Mouse (Mus musculus) lung, embryonic 16.5 days (tissue): ENCODE measurements around the gene 1110065P20Rik. TPM values are rescaled to one million over a fixed set of nuclear protein-coding genes. Genes with fewer than 3 reads are reported as not detected.
A peak's percentile ranks its signal among the peaks of the same experiment; 100 is the strongest.

Experiments used
- ATAC-seq: fragments of 200-750 bp; cut with Nextera tagmentation; 2 replicates; pipeline ENCODE4 v1.8.0; 2017; ENCODE audit warnings: low read depth, mild to moderate bottlenecking, moderate library complexity
- H3K27ac ChIP-seq: fragments of 300-500 bp; sonication (generic); 2 replicates; pipeline ENCODE4 v1.5.1; 2014; ENCODE audit warnings: mild to moderate bottlenecking, control low read depth, low read length
- H3K27me3 ChIP-seq: fragments of 300-500 bp; sonication (generic); 2 replicates; pipeline ENCODE4 v1.6.1; 2014; ENCODE audit warnings: low read depth, low read length, mixed read lengths; ENCODE audit not compliant: control insufficient read depth, insufficient read depth
- H3K36me3 ChIP-seq: fragments of 300-500 bp; sonication (generic); 2 replicates; pipeline ENCODE4 v1.6.1; 2014; ENCODE audit warnings: low read length; ENCODE audit not compliant: control insufficient read depth, insufficient read depth
- H3K4me1 ChIP-seq: fragments of 300-500 bp; sonication (generic); replicated peaks from 2 replicates; pipeline ENCODE4 v1.6.1; 2014; ENCODE audit warnings: low read length, mixed read lengths; ENCODE audit not compliant: control insufficient read depth, insufficient read depth
- H3K4me2 ChIP-seq: fragments of 300-500 bp; sonication (generic); 2 replicates; pipeline ENCODE4 v1.6.1; 2014; ENCODE audit warnings: low read depth, low read length, control low read depth
- H3K4me3 ChIP-seq: fragments of 300-500 bp; sonication (generic); 2 replicates; pipeline ENCODE4 v1.5.1; 2014; ENCODE audit warnings: mild to moderate bottlenecking, low read length, control low read depth
- H3K9ac ChIP-seq: fragments of 300-500 bp; sonication (generic); 2 replicates; pipeline ENCODE4 v1.6.1; 2014; ENCODE audit warnings: low read length, control low read depth
- H3K9me3 ChIP-seq: fragments of 300-500 bp; sonication (generic); 2 replicates; pipeline ENCODE4 v1.6.1; 2016; ENCODE audit warnings: low read length; ENCODE audit not compliant: control insufficient read depth
- WGBS: fragments of 180-500 bp; shearing (Covaris S2); extraction: QIAGEN DNeasy Blood & Tissue Kit; methylation state at CpG from one replicate; pipeline ENCODE4 v1.1.7; 2014; 5-methylcytosine and 5-hydroxymethylcytosine counted together
- polyA plus RNA-seq: library from polyadenylated mRNA; unstranded; fragments of >200 nt; fragmentation: Nextera tagmentation; extraction: Ambion mirVana; gene quantifications from 2 replicates; pipeline ENCODE4 v1.2.1, GENCODE M21; 2015

The 1110065P20Rik gene
- 45.6 TPM in 2 replicates for polyA plus RNA-seq

DNA sequence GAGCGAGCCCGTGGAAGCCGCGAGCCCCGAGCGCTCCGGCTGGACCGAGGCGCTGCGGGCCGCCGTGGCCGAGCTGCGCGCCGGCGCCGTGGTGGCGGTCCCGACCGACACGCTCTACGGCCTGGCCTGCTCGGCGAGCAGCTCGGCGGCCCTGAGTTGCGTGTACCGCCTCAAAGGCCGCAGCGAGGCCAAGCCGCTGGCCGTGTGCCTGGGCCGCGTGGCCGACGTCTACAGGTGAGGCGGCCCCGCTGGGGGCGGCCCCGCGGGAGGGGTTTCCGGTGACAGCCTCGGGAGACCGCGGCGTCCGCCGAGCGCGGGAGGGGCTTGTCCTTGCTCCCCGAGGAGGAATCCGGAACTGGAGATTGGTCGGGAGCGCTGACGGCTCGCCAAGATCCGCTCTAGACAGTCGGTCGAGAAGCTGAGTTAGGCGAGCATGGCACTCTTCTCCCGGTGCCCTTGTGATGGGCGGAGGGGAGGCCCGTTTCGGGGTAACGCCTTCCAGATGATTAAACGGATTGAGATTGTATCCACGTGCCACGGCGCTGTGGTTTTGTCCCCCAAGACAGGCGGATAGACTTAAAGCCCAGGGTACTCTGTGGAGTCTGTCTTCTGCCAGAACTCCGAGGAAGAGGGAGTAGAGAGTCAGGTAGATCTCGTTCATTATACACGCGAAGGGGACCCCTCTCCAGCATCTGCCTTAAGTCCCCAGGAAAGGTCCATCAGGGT is at the start of gene 1110065P20Rik:
Gene 1110065P20Rik, minus strand, starts transcription at position 264 of the 726 bp plus-strand sequence.
- ATAC-seq = peak; percentile 62
- Histone ChIP-seq H3K9ac (peak within 1 kb of the TSS; percentile 83), H3K4me3 (peak within 1 kb of the TSS; percentile 86), H3K27ac (peak within 1 kb of the TSS; percentile 88), H3K4me1 (peaks cover 12% of the 10 kb centered on the region), H3K9me3 (no peaks in the 10 kb centered on the region), H3K27me3 (no peaks in the 10 kb centered on the region), H3K36me3 (peaks cover 2% of the 10 kb centered on the region; the same call in 1 of the 2 replicates), H3K4me2 (peak within 1 kb of the TSS; percentile 67)
- under 1% methylated on average over 56 of the region's 75 CpGs for WGBS

DNA sequence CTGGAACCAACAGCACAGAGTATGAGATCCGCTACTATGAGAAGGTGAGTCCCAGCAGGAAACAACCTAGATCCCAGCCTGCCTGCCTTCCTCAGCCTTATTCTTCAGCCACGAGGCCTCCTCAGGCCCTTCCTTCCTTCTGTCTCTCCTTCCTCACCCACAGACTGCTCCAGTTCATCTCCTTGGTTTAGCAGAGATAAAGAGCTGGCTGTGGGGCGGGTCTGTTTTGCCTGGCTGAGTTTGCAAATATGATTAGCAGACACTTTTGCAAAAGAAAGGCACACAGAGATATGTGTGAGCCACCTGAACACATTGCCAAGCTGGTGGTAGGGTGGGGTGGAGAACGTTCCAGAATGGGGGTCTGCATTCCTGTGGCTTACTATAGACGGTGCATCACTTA is 48.9 kb upstream of the 1110065P20Rik start:
- Histone ChIP-seq H3K4me3 (no peak overlapping the region), H3K9me3 (no peaks in the 10 kb centered on the region), H3K4me1 (no peaks in the 10 kb centered on the region; the same call in 1 of the 2 replicates), H3K27ac (no peak overlapping the region), H3K36me3 (no peaks in the 10 kb centered on the region), H3K4me2 (no peak overlapping the region), H3K27me3 (peaks cover 22% of the 10 kb centered on the region), H3K9ac (no peak overlapping the region)
- 40% methylated on average over 5 of the region's 5 CpGs for WGBS
- ATAC-seq = no peak

DNA sequence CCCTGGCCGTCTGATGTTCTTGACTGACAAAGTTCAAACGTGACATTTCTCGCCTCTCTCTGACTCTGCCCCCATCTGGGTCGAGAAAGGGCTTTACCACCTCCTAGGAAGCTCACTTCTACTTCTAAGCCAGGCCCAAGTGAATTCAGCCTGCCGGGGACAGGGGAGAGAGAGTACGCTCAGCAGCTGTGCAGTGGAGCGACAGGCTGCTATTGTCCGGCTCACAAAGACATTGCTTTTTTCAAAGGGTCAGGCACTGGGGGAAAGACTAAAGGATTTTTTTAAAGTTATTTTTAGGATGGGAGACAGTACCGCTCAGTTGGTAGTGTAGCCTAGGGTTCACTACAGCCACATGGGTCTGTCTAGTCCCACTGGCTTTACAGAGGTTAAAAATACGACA is 47.4 kb upstream of the 1110065P20Rik start:
- Histone ChIP-seq H3K4me1 (no peaks in the 10 kb centered on the region; the same call in 1 of the 2 replicates), H3K27ac (no peak overlapping the region), H3K4me3 (no peak overlapping the region), H3K27me3 (peaks cover 36% of the 10 kb centered on the region), H3K4me2 (no peak overlapping the region), H3K36me3 (no peaks in the 10 kb centered on the region), H3K9me3 (no peaks in the 10 kb centered on the region), H3K9ac (no peak overlapping the region)
- ATAC-seq = no peak
- 50% methylated on average over 10 of the region's 10 CpGs for WGBS

DNA sequence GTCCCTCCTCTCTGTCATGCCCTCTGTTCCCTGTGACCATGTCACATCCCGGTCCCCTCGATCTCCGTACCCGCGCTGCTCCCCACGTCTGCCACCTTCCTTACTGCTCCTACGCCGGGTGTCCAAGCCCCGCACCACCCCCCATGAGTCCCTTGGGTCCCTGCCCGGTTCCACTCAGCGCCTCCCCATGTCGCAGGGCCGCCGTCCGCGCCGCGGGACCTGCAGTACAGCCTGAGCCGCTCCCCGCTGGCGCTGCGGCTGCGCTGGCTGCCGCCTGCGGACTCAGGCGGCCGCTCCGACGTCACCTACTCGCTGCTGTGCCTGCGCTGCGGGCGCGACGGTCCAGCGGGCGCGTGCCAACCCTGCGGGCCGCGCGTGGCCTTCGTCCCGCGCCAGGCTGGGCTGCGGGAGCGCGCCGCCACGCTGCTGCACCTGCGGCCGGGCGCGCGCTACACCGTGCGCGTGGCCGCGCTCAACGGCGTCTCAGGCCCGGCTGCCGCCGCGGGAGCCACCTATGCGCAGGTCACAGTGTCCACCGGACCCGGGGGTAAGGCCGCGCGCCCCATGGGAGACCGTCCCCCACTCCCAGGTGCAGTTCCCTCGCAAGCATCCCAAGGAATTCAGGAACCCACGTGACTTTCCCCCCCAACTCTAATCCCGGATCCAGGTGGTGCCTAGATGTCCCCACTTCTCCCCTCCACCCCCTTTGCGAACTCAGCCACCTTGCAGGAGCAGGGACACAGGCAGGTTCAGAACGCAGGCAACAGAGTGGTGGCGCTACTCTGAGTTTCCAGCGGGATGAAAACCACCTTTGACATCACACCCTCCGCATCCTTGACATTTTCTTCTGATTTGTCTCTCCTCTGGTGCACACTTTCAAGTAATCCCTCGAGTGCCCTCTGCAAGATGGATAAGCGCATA is 43.8 kb upstream of the 1110065P20Rik start:
- Histone ChIP-seq H3K27me3 (peaks cover 45% of the 10 kb centered on the region), H3K27ac (no peak overlapping the region), H3K4me3 (peak overlapping the region; percentile 33), H3K36me3 (no peaks in the 10 kb centered on the region), H3K9ac (no peak overlapping the region), H3K4me2 (peak overlapping the region; percentile 56), H3K9me3 (no peaks in the 10 kb centered on the region), H3K4me1 (no peaks in the 10 kb centered on the region; the same call in 1 of the 2 replicates)
- no peak for ATAC-seq
- 2% methylated on average over 63 of the region's 83 CpGs for WGBS

DNA sequence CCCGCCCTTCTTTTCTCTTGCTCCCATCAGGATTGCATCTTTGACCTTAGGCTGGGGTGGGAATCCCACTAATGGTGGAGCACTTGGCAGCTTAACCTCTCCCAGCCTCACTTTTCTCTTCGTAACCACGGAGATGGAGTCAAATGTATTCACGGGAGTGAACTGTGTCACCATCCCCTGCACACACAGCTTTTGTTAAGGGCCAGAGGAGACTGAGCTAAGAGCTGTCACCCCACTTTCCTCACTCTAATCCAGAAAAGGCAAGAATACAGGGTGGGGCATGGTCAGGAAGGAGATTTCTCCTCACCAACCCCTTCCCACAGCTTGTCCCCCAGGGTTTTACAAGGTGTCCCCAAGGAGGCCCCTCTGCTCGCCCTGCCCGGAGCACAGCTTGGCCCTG is 42.8 kb upstream of the 1110065P20Rik start:
- 24% methylated on average over 6 of the region's 6 CpGs for WGBS

DNA sequence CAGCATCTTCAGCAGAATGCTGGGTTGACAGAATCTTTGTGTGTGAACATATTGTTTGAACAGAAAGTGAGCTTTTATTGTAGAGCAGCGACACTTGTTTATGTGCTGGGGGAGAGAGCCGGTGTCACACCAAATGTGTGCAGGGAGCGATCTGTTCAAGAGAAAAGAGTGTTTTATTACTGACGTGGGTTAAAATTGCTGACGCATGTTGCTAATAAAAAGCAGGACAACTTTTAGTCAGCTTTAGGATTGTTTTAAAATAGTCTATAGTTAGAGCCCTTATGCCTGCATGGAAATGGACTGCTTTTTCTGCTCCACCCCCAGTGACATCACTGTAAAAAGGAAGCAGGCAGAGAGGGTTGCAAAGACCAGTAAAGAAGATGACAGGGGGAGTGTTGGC is 39.8 kb upstream of the 1110065P20Rik start:
- Histone ChIP-seq H3K27ac (no peak overlapping the region), H3K36me3 (no peaks in the 10 kb centered on the region), H3K9me3 (no peaks in the 10 kb centered on the region), H3K4me1 (no peaks in the 10 kb centered on the region; the same call in 1 of the 2 replicates), H3K4me3 (no peak overlapping the region), H3K4me2 (no peak overlapping the region), H3K9ac (no peak overlapping the region), H3K27me3 (peaks cover 37% of the 10 kb centered on the region)
- WGBS = 71% methylated on average over 5 of the region's 5 CpGs
- ATAC-seq = no peak

More for the DNA sequence above, 42.8 kb upstream of the 1110065P20Rik start:
- Histone ChIP-seq H3K27me3 (peaks cover 40% of the 10 kb centered on the region), H3K9ac (no peak overlapping the region), H3K36me3 (no peaks in the 10 kb centered on the region), H3K4me1 (no peaks in the 10 kb centered on the region; the same call in 1 of the 2 replicates), H3K27ac (no peak overlapping the region), H3K4me2 (no peak overlapping the region), H3K4me3 (no peak overlapping the region), H3K9me3 (no peaks in the 10 kb centered on the region)
- no peak for ATAC-seq

DNA sequence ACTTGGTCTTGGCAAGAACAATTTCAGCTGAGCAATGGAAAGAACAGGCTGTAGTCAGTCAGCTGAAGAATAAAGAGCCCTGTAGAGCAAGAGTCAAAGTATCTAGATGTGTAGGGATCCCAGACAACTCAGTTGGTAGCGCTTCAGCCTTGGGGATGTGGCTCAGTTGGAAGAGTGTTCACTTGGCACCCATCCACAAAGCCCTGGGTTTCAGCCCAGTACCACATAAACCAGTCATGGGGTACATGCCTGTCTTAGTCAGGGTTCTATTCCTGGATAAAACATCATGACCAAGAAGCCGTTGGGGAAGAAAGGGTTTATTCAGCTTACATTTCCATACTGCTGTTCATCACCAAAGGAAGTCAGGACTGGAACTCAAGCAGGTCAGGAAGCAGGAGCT is 38.9 kb upstream of the 1110065P20Rik start:
- 90% methylated on average over 2 of the region's 2 CpGs for WGBS
- no peaks in the 10 kb centered on the region; the same call in 1 of the 2 replicates for H3K4me1 ChIP-seq
- no peak for ATAC-seq
- no peak overlapping the region for H3K9ac ChIP-seq
- peaks cover 36% of the 10 kb centered on the region for H3K27me3 ChIP-seq
- H3K9me3 ChIP-seq = no peaks in the 10 kb centered on the region
- no peak overlapping the region for H3K27ac ChIP-seq
- H3K4me3 ChIP-seq = no peak overlapping the region
- H3K36me3 ChIP-seq = no peaks in the 10 kb centered on the region
- H3K4me2 ChIP-seq = no peak overlapping the region

DNA sequence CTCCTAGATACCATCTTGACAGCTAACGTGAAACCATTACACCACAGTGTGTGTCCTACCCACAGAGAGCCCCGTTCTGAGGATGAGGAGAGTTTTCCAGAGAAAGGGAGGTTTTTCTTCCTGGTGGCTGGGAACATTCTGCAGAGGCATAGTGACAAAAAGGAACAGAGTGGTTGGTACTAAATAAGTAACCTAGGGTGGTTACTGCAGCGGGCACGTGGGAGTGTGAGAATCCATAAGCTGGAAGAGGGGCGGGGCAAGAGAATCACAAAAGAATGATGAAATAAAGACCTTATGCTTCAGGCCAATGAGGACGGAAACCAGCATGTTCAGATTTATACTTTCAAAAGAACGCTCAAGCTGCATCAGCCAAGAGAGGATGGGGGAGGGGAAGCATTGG is 37.7 kb upstream of the 1110065P20Rik start:
- ATAC-seq = no peak
- Histone ChIP-seq H3K9me3 (no peaks in the 10 kb centered on the region), H3K36me3 (no peaks in the 10 kb centered on the region), H3K4me2 (no peak overlapping the region), H3K9ac (no peak overlapping the region), H3K27ac (no peak overlapping the region), H3K27me3 (peaks cover 27% of the 10 kb centered on the region), H3K4me3 (no peak overlapping the region), H3K4me1 (no peaks in the 10 kb centered on the region)
- 64% methylated on average over 7 of the region's 7 CpGs for WGBS

DNA sequence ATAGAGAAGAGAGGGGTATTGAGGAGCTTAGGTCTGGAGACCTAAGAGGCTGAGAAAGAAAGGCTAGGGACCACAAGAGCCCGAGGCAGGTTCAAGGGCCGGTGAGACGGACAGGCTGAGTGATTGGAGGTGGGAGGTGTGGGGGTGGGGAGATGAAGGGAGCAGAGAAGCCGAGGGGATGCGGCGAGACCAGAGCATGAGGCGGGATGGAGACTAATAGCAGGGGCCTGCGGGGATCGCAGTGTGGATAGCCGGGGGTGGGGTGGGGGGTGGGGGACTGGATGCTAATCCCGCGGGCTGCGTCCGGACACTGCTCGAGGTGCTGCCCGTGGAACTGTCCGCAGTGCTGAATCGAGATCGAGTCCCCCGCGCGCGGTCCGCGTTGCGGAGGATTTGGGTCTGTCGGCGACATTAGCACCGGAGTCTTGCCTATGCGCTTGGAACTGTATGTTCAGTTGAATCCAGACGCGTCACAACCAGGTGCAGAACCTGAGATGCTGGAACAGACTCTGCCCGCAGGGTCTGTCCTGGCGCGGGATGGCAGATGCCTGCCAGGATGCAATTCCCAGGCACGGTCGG is 31.2 kb upstream of the 1110065P20Rik start:
- Histone ChIP-seq H3K9me3 (no peaks in the 10 kb centered on the region), H3K27me3 (peaks cover 49% of the 10 kb centered on the region), H3K27ac (no peak overlapping the region), H3K4me3 (no peak overlapping the region), H3K9ac (no peak overlapping the region), H3K4me2 (no peak overlapping the region), H3K36me3 (no peaks in the 10 kb centered on the region), H3K4me1 (peaks cover 4% of the 10 kb centered on the region; the same call in 1 of the 2 replicates)
- ATAC-seq = 0 out of 2 replicates have a peak, but pooled peaks have one; percentile 20
- 2% methylated on average over 36 of the region's 37 CpGs for WGBS
